Mouse (Mus musculus) liver, adult 2 months (tissue): ENCODE measurements around the gene Slc25a30.

Experiments used
- CTCF ChIP-seq: fragments of 200-500 bp; IDR thresholded peaks from 2 replicates; pipeline ENCODE4 v1.5.1; 2011; ENCODE audit warnings: low read depth, low read length, control low read depth
- POLR2A ChIP-seq: fragments of 200-500 bp; IDR thresholded peaks from 2 replicates; pipeline ENCODE4 v1.6.1; 2011; ENCODE audit warnings: low read length, control low read depth; ENCODE audit not compliant: insufficient read depth; ENCODE audit errors: extremely low read depth

DNA sequence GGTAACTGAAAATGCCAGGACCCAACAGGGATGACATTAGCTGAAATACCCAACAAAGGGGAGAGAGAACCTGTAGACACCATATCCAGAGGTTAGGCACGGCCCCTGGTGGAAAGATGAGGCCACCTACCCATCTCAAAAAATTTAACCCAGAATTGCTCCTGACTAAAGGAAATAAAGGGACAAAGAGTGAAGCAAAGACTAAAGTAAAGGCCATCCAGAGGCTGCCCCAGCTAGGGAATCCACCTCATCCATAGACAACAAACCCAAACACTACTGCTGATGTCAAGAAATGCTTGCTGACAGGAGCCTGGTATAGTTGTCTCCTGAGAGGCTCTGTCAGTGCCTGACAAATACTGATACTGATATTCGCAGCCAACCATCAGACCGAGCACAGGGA is 75.1 kb downstream of the Slc25a30 start:
- TF ChIP-seq CTCF, result no peak
- no peak for TF ChIP-seq POLR2A
